Mouse (Mus musculus) G1E (cell line): ENCODE measurements around the gene Btn1a1.

Source experiments
- CTCF ChIP-seq: IDR thresholded peaks from 2 replicates; pipeline ENCODE4 v1.5.1; 2012; ENCODE audit warnings: low read depth, low read length, inconsistent platforms, mixed read lengths
- GATA1 ChIP-seq: IDR thresholded peaks from 2 replicates; pipeline ENCODE4 v1.6.1; 2012; ENCODE audit warnings: borderline replicate concordance, low read length, inconsistent platforms, mixed read lengths

GRCm38 (mm10) chr13:23433801-23434200 is 31.9 kb downstream of the Btn1a1 start:
- TF ChIP-seq GATA1 (no peak), CTCF (no peak)
